Mouse (Mus musculus): ENCODE data around the gene Smyd1.

The Smyd1 gene

GRCm38 (mm10) chr6:71262142-71262833 is 59.7 kb downstream of the Smyd1 start:
- no peak for ATAC-seq (ENCODE audit: insufficient number of reproducible peaks, low FRiP score, low TSS enrichment)

GRCm38 (mm10) chr6:71261060-71261459 is 61.0 kb downstream of the Smyd1 start:
- ATAC-seq (ENCODE audit: insufficient number of reproducible peaks, low FRiP score, low TSS enrichment) = no peak

DNA sequence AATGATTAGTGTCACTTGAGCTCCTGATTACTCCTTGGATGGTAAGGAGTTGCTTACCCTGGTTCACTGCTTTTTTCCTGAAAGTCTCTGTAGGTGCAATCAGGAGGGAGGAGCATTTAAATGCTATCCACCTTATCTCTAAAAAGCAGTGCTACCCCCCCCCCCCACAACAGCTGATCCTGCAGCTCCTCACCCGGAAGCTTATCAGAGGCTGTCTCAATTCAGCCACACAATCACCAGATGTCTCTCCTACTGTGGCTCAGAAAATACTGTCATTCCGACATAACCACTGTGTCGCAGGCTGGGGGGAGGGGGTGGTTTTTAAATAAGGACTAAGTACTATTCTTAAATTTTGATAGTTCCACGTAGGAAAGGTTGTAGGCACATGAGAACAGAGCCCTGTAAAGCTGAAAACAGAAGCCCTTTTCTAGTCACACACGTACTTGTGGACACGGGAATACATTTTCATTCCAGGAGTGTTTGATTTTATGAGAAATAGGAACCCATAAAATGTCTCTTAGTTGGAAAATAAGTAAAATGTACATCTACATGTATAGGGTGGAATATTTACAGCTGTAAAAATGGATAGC is 61.9 kb downstream of the Smyd1 start:
- no peak for ATAC-seq (ENCODE audit: insufficient number of reproducible peaks, low FRiP score, low TSS enrichment)

- no peak for ATAC-seq (ENCODE audit: insufficient number of reproducible peaks, low FRiP score, low TSS enrichment)
Measured at GRCm38 (mm10) chr6:71259166-71259565, 62.9 kb downstream of the Smyd1 start.

DNA sequence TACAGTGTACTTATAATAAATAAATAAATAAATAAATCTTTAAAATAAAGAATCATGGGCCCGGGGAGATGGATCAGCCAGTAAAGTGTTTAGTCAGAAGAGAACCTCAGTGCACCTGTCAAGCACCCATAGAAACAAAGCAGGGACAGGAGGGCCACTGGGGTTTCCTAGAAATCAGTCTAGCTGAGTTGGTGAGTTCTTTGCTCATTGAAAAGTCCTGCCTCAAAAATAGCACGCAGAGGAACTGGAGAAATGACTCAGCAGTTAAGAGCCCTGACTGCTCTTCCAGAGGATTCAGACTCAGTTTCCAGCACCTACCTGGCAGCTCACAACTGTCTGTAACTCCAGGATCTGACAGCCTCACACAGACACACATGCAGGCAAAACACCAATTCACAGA is 63.5 kb downstream of the Smyd1 start:
- ATAC-seq (ENCODE audit: insufficient number of reproducible peaks, low FRiP score, low TSS enrichment) = no peak

- ATAC-seq (ENCODE audit: insufficient number of reproducible peaks, low FRiP score, low TSS enrichment) = no peak
Measured at GRCm38 (mm10) chr6:71257375-71257774, 64.7 kb downstream of the Smyd1 start.

DNA sequence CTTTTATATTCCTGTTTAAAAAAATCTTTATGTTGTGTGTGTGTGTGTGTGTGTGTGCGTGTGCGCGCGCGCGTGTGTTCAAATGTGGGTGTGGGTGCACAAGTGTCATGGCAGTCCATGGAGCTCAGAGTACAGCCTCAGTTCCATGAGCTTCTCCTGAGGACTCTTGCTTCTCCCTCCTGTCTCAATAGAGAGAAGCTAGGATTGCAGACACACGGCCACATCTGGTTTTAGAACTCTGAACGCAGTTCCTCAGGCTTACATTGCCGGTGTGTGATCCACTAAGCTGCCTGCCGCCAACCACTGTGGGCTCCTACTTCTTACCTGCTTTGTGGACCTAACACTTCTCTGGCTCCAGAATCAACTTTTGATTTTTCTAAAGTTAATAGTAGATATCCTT is 65.9 kb downstream of the Smyd1 start:
- no peak for ATAC-seq (ENCODE audit: insufficient number of reproducible peaks, low FRiP score, low TSS enrichment)

DNA sequence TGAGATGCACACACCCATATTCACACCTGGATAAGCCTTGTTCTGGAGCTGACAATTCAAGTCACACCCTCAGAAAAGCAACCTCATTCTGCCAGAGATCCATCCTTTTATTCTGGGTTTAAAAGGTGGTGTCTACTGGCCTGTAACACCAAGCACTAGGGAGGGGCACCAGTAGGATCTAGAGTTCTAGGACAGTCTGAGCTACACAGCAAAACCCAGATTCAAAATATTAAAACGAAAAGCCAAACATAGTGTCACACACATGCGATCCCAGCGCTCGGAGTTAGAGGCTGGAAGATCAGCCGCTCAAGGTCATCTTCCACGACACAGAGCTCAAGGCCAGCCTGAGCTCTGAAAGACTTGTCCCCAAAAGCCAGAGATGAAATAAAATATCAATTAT is 67.6 kb downstream of the Smyd1 start:
- ATAC-seq (ENCODE audit: insufficient number of reproducible peaks, low FRiP score, low TSS enrichment) = no peak

GRCm38 (mm10) chr6:71250951-71251350 is 71.1 kb downstream of the Smyd1 start:
- no peak for ATAC-seq (ENCODE audit: insufficient number of reproducible peaks, low FRiP score, low TSS enrichment)

- no peak for ATAC-seq (ENCODE audit: insufficient number of reproducible peaks, low FRiP score, low TSS enrichment)
Measured at GRCm38 (mm10) chr6:71249615-71250014, 72.4 kb downstream of the Smyd1 start.

- ATAC-seq (ENCODE audit: insufficient number of reproducible peaks, low FRiP score, low TSS enrichment) = no peak
Measured at GRCm38 (mm10) chr6:71248420-71248819, 73.6 kb downstream of the Smyd1 start.

GRCm38 (mm10) chr6:71243258-71243657 is 78.8 kb downstream of the Smyd1 start:
- ATAC-seq (ENCODE audit: insufficient number of reproducible peaks, low FRiP score, low TSS enrichment) = no peak

DNA sequence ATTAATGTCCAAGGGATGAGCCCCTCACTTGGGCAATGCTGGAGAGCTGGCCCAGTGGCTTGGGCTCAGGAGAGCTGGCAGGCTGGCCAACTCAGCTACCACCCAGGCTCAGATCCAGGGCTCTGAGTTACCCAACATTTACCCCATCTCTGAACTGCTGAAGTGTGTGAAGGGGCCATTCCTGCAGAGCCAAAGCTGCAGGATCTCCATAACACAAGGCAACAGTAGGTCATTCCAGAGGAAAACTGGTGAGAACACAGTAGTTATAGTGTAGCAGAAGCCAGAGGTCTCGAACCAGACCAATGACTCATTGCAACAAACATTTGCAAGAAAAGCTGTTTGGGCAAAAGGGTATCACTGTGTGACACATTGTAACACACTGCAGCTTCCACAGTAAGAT is 79.2 kb downstream of the Smyd1 start:
- ATAC-seq (ENCODE audit: insufficient number of reproducible peaks, low FRiP score, low TSS enrichment) = no peak

DNA sequence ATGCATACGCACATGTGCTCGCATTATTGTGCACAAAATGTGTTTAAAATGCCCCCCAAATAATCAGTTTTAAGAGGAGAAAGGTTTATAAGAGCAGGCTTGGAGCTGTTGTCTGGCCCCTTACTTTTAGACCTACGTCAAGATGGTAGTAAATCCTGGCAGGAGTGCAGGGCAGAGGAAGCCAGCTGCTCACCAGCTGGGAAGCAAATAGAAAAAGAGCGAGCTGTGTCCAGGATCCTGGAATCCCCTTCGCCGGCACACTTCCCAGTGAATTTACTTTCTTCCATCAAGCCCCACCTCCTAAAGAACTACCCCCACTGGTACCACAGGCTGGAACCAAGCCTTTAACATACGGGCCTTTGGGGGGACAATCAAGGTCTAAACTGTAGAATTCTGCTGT is 81.2 kb downstream of the Smyd1 start:
- no peak for ATAC-seq (ENCODE audit: insufficient number of reproducible peaks, low FRiP score, low TSS enrichment)

GRCm38 (mm10) chr6:71239069-71239750 is 82.8 kb downstream of the Smyd1 start:
- no peak for ATAC-seq (ENCODE audit: insufficient number of reproducible peaks, low FRiP score, low TSS enrichment)

GRCm38 (mm10) chr6:71237031-71237431 is 85.0 kb downstream of the Smyd1 start:
- no peak for ATAC-seq (ENCODE audit: insufficient number of reproducible peaks, low FRiP score, low TSS enrichment)

GRCm38 (mm10) chr6:71236506-71236905 is 85.5 kb downstream of the Smyd1 start:
- ATAC-seq (ENCODE audit: insufficient number of reproducible peaks, low FRiP score, low TSS enrichment) = no peak

- ATAC-seq (ENCODE audit: insufficient number of reproducible peaks, low FRiP score, low TSS enrichment) = no peak
Measured at GRCm38 (mm10) chr6:71235944-71236343, 86.1 kb downstream of the Smyd1 start.

GRCm38 (mm10) chr6:71235121-71235520 is 86.9 kb downstream of the Smyd1 start:
- ATAC-seq (ENCODE audit: insufficient number of reproducible peaks, low FRiP score, low TSS enrichment) = no peak

- ATAC-seq (ENCODE audit: insufficient number of reproducible peaks, low FRiP score, low TSS enrichment) = no peak
Measured at GRCm38 (mm10) chr6:71227157-71227770, 94.8 kb downstream of the Smyd1 start.

DNA sequence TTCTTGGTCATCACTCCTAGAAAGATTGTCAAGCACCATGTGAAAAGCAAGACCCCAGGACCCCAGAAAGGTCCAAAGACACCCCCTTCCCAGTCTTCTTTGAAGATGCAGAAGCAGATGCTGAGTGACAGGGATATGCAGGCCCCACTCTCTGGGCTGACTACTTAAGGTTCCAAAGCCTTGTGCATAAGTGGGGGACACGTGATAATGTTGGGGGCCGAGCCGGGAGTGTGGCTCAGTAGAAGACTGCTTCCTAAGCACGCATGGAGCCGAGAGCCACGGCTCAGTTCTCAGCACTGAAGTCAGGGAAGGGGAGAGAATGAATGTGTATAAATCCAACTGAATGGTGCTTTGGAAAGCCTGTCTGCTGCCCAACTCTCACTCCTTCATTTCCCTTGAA is 95.5 kb downstream of the Smyd1 start:
- ATAC-seq (ENCODE audit: insufficient number of reproducible peaks, low FRiP score, low TSS enrichment) = no peak
